Mouse (Mus musculus) embryonic facial prominence, embryonic 12.5 days (tissue): ENCODE measurements around the gene Mesp2. TPM values are rescaled to one million over a fixed set of nuclear protein-coding genes. Genes with fewer than 3 reads are reported as not detected.

Experiments used
- ATAC-seq: fragments of 200-750 bp; cut with Nextera tagmentation; 2 replicates; pipeline ENCODE4 v1.8.0; 2017; ENCODE audit not compliant: insufficient number of reproducible peaks, insufficient read depth, low FRiP score, low TSS enrichment
- H3K27ac ChIP-seq: fragments of 300-500 bp; sonication (generic); 2 replicates; pipeline ENCODE4 v1.5.1; 2016; ENCODE audit warnings: mild to moderate bottlenecking
- H3K27me3 ChIP-seq: fragments of 300-500 bp; sonication (generic); 2 replicates; pipeline ENCODE4 v1.6.1; 2016; ENCODE audit warnings: mild to moderate bottlenecking, moderate library complexity
- H3K36me3 ChIP-seq: fragments of 300-500 bp; sonication (generic); 2 replicates; pipeline ENCODE4 v1.6.1; 2016; ENCODE audit warnings: mild to moderate bottlenecking
- H3K4me1 ChIP-seq: fragments of 300-500 bp; sonication (generic); 2 replicates; pipeline ENCODE4 v1.6.1; 2016
- H3K4me2 ChIP-seq: fragments of 300-500 bp; sonication (generic); replicated peaks from 2 replicates; pipeline ENCODE4 v1.6.1; 2016; ENCODE audit warnings: mild to moderate bottlenecking, moderate library complexity
- H3K4me3 ChIP-seq: fragments of 300-500 bp; sonication (generic); 2 replicates; pipeline ENCODE4 v1.5.1; 2016; ENCODE audit warnings: mild to moderate bottlenecking
- H3K9ac ChIP-seq: fragments of 300-500 bp; sonication (generic); 2 replicates; pipeline ENCODE4 v1.6.1; 2016; ENCODE audit warnings: mild to moderate bottlenecking, moderate library complexity
- H3K9me3 ChIP-seq: fragments of 300-500 bp; sonication (generic); 2 replicates; pipeline ENCODE4 v1.6.1; 2016; ENCODE audit warnings: mild to moderate bottlenecking, moderate library complexity
- WGBS: fragments of 180-500 bp; shearing (Covaris S2); methylation state at CpG from one replicate; pipeline ENCODE4 v1.1.7; 2016; 5-methylcytosine and 5-hydroxymethylcytosine counted together
- polyA plus RNA-seq: library from polyadenylated mRNA; unstranded; fragments of >200 nt; fragmentation: Nextera tagmentation; extraction: Ambion mirVana; gene quantifications from 2 replicates; pipeline ENCODE4 v1.2.1, GENCODE M21; 2016

Mesp2 gene
- polyA plus RNA-seq, 1 experiment from 2014 or later: 0.22 TPM

- Histone ChIP-seq H3K27me3 (no peaks in the 10 kb centered on the region), H3K27ac (no peak overlapping the region), H3K4me2 (no peak overlapping the region), H3K9me3 (no peaks in the 10 kb centered on the region), H3K36me3 (no peaks in the 10 kb centered on the region), H3K4me1 (peaks cover 24% of the 10 kb centered on the region), H3K9ac (no peak overlapping the region), H3K4me3 (no peak overlapping the region)
- ATAC-seq: no peak
- 11% methylated on average over 6 of the region's 6 CpGs for WGBS
Measured at GRCm38 (mm10) chr7:79818321-79818720, 7.8 kb downstream of the Mesp2 start.

GRCm38 (mm10) chr7:79819515-79819914 lies 9.0 kb downstream of the Mesp2 start:
- Histone ChIP-seq H3K9me3 (no peaks in the 10 kb centered on the region), H3K9ac (no peak overlapping the region), H3K4me3 (no peak overlapping the region), H3K36me3 (no peaks in the 10 kb centered on the region), H3K4me2 (no peak overlapping the region), H3K27me3 (no peaks in the 10 kb centered on the region), H3K4me1 (peaks cover 24% of the 10 kb centered on the region), H3K27ac (no peak overlapping the region)
- 28% methylated on average over 4 of the region's 4 CpGs for WGBS
- no peak for ATAC-seq

GRCm38 (mm10) chr7:79819996-79820395 lies 9.5 kb downstream of the Mesp2 start:
- Histone ChIP-seq H3K9ac (no peak overlapping the region), H3K36me3 (peaks cover 1% of the 10 kb centered on the region; the same call in 1 of the 2 replicates), H3K27me3 (no peaks in the 10 kb centered on the region), H3K27ac (no peak overlapping the region), H3K9me3 (no peaks in the 10 kb centered on the region), H3K4me1 (peaks cover 24% of the 10 kb centered on the region), H3K4me2 (no peak overlapping the region), H3K4me3 (no peak overlapping the region)
- ATAC-seq: no peak
- WGBS: 49% methylated on average over 11 of the region's 11 CpGs

- Histone ChIP-seq H3K4me2 (no peak overlapping the region), H3K36me3 (peaks cover 12% of the 10 kb centered on the region; the same call in 1 of the 2 replicates), H3K27me3 (no peaks in the 10 kb centered on the region), H3K27ac (no peak overlapping the region), H3K9me3 (no peaks in the 10 kb centered on the region), H3K4me1 (peaks cover 24% of the 10 kb centered on the region), H3K9ac (no peak overlapping the region), H3K4me3 (no peak overlapping the region)
- WGBS: 80% methylated on average over 12 of the region's 12 CpGs
- no peak for ATAC-seq
Measured at GRCm38 (mm10) chr7:79822092-79822695, 11.7 kb downstream of the Mesp2 start.

- Histone ChIP-seq H3K9me3 (no peaks in the 10 kb centered on the region), H3K27ac (no peak overlapping the region), H3K9ac (no peak overlapping the region), H3K4me2 (no peak overlapping the region), H3K4me1 (no peaks in the 10 kb centered on the region), H3K4me3 (no peak overlapping the region), H3K27me3 (no peaks in the 10 kb centered on the region), H3K36me3 (peaks cover 16% of the 10 kb centered on the region; the same call in 1 of the 2 replicates)
- no peak for ATAC-seq
- WGBS: 77% methylated on average over 3 of the region's 3 CpGs
Measured at GRCm38 (mm10) chr7:79828341-79828740, 17.8 kb downstream of the Mesp2 start.

GRCm38 (mm10) chr7:79831145-79831544 lies 20.6 kb downstream of the Mesp2 start:
- 79% methylated on average over 6 of the region's 6 CpGs for WGBS
- Histone ChIP-seq H3K9ac (no peak overlapping the region), H3K27me3 (no peaks in the 10 kb centered on the region), H3K27ac (no peak overlapping the region), H3K9me3 (no peaks in the 10 kb centered on the region), H3K4me3 (no peak overlapping the region), H3K4me2 (no peak overlapping the region), H3K4me1 (no peaks in the 10 kb centered on the region), H3K36me3 (peaks cover 8% of the 10 kb centered on the region; the same call in 1 of the 2 replicates)
- no peak for ATAC-seq

GRCm38 (mm10) chr7:79831585-79831984 lies 21.1 kb downstream of the Mesp2 start:
- Histone ChIP-seq H3K4me3 (no peak overlapping the region), H3K9me3 (no peaks in the 10 kb centered on the region), H3K4me2 (no peak overlapping the region), H3K9ac (no peak overlapping the region), H3K27me3 (no peaks in the 10 kb centered on the region), H3K36me3 (peaks cover 8% of the 10 kb centered on the region; the same call in 1 of the 2 replicates), H3K4me1 (no peaks in the 10 kb centered on the region), H3K27ac (no peak overlapping the region)
- ATAC-seq: no peak
- WGBS: 71% methylated on average over 6 of the region's 6 CpGs

GRCm38 (mm10) chr7:79832980-79833379 lies 22.5 kb downstream of the Mesp2 start:
- H3K4me1 ChIP-seq: no peaks in the 10 kb centered on the region
- no peak overlapping the region for H3K27ac ChIP-seq
- no peaks in the 10 kb centered on the region; the same call in 1 of the 2 replicates for H3K36me3 ChIP-seq
- no peaks in the 10 kb centered on the region for H3K9me3 ChIP-seq
- ATAC-seq: no peak
- no peaks in the 10 kb centered on the region for H3K27me3 ChIP-seq
- H3K9ac ChIP-seq: no peak overlapping the region
- H3K4me2 ChIP-seq: no peak overlapping the region
- H3K4me3 ChIP-seq: no peak overlapping the region

- no peak for ATAC-seq
- no peaks in the 10 kb centered on the region for H3K4me1 ChIP-seq
Measured at GRCm38 (mm10) chr7:79835196-79835595, 24.7 kb downstream of the Mesp2 start.

GRCm38 (mm10) chr7:79837247-79837646 lies 26.7 kb downstream of the Mesp2 start:
- no peak overlapping the region for H3K4me3 ChIP-seq
- no peaks in the 10 kb centered on the region for H3K9me3 ChIP-seq
- H3K9ac ChIP-seq: no peak overlapping the region
- peaks cover 4% of the 10 kb centered on the region; the same call in 1 of the 2 replicates for H3K36me3 ChIP-seq
- no peak overlapping the region for H3K4me2 ChIP-seq
- 0 out of 2 replicates have a peak, but pooled peaks cover 3% of the 10 kb centered on the region for H3K4me1 ChIP-seq
- ATAC-seq: no peak
- H3K27me3 ChIP-seq: no peaks in the 10 kb centered on the region
- H3K27ac ChIP-seq: no peak overlapping the region
- 65% methylated on average over 2 of the region's 2 CpGs for WGBS

More at GRCm38 (mm10) chr7:79835196-79835595, 24.7 kb downstream of the Mesp2 start:
- Histone ChIP-seq H3K36me3 (no peaks in the 10 kb centered on the region; the same call in 1 of the 2 replicates), H3K4me2 (no peak overlapping the region), H3K9ac (no peak overlapping the region), H3K27me3 (no peaks in the 10 kb centered on the region), H3K4me3 (no peak overlapping the region), H3K9me3 (no peaks in the 10 kb centered on the region), H3K27ac (no peak overlapping the region)
- 95% methylated on average over 6 of the region's 6 CpGs for WGBS

- ATAC-seq: no peak
- 0 out of 2 replicates have a peak, but pooled peaks cover 4% of the 10 kb centered on the region for H3K36me3 ChIP-seq
- peaks cover 18% of the 10 kb centered on the region; the same call in 1 of the 2 replicates for H3K4me1 ChIP-seq
- no peaks in the 10 kb centered on the region for H3K27me3 ChIP-seq
- no peak overlapping the region for H3K4me2 ChIP-seq
- H3K9me3 ChIP-seq: no peaks in the 10 kb centered on the region
- no peak overlapping the region for H3K4me3 ChIP-seq
- H3K27ac ChIP-seq: no peak overlapping the region
- WGBS: 56% methylated on average over 7 of the region's 7 CpGs
- H3K9ac ChIP-seq: no peak overlapping the region
Measured at GRCm38 (mm10) chr7:79842163-79842562, 31.6 kb downstream of the Mesp2 start.

GRCm38 (mm10) chr7:79844090-79844802 lies 33.7 kb downstream of the Mesp2 start:
- 81% methylated on average over 8 of the region's 8 CpGs for WGBS
- ATAC-seq: no peak
- H3K9me3 ChIP-seq: no peaks in the 10 kb centered on the region
- H3K4me1 ChIP-seq: peaks cover 25% of the 10 kb centered on the region; the same call in 1 of the 2 replicates
- H3K27me3 ChIP-seq: no peaks in the 10 kb centered on the region
- no peak overlapping the region for H3K27ac ChIP-seq
- no peak overlapping the region for H3K4me3 ChIP-seq
- 0 out of 2 replicates have a peak, but pooled peaks cover 4% of the 10 kb centered on the region for H3K36me3 ChIP-seq
- H3K9ac ChIP-seq: no peak overlapping the region
- H3K4me2 ChIP-seq: no peak overlapping the region
